Mouse (Mus musculus) embryo, embryonic 10 days (tissue): ENCODE results near the gene Rapgef4.
"Not testable (repeated sequence)": the region's sequence is repeated elsewhere in the genome, so short reads cannot be mapped to it uniquely, and the experiment has no call there.

Experiments
- DNase-seq: peaks from one replicate; pipeline ENCODE4 v3.0.0-alpha.2; 2015; ENCODE audit warnings: low spot score

Gene Rapgef4

GRCm38 (mm10) chr2:72029081-72029480, 48.0 kb downstream of the Rapgef4 start:
- no peak for DNase-seq

GRCm38 (mm10) chr2:72029586-72030144, 48.6 kb downstream of the Rapgef4 start:
- no peak for DNase-seq

- DNase-seq = no peak
These were observed 50.7 kb downstream of the Rapgef4 start for GRCm38 (mm10) chr2:72031717-72032116.

GRCm38 (mm10) chr2:72035616-72036015, 54.6 kb downstream of the Rapgef4 start:
- DNase-seq = peak; percentile 24

GRCm38 (mm10) chr2:72037357-72037756, 56.3 kb downstream of the Rapgef4 start:
- DNase-seq = no peak

- DNase-seq = peak; percentile 89
These were observed 57.2 kb downstream of the Rapgef4 start for GRCm38 (mm10) chr2:72038235-72038634.

- peak; percentile 18 for DNase-seq
These were observed 57.7 kb downstream of the Rapgef4 start for GRCm38 (mm10) chr2:72038651-72039251.

- DNase-seq = peak; percentile 33
These were observed 58.5 kb downstream of the Rapgef4 start for GRCm38 (mm10) chr2:72039522-72040045.

GRCm38 (mm10) chr2:72041087-72041486, 60.0 kb downstream of the Rapgef4 start:
- no peak for DNase-seq

GRCm38 (mm10) chr2:72042093-72042492, 61.1 kb downstream of the Rapgef4 start:
- no peak for DNase-seq

- DNase-seq = peak; percentile 56
These were observed 63.2 kb downstream of the Rapgef4 start for GRCm38 (mm10) chr2:72044191-72044590.

- DNase-seq = no peak
These were observed 64.0 kb downstream of the Rapgef4 start for GRCm38 (mm10) chr2:72045024-72045423.

GRCm38 (mm10) chr2:72045659-72046058, 64.6 kb downstream of the Rapgef4 start:
- DNase-seq = no peak

GRCm38 (mm10) chr2:72050451-72050850, 69.4 kb downstream of the Rapgef4 start:
- no peak for DNase-seq

- DNase-seq = no peak
These were observed 73.2 kb downstream of the Rapgef4 start for GRCm38 (mm10) chr2:72054280-72054679.

GRCm38 (mm10) chr2:72054736-72055135, 73.7 kb downstream of the Rapgef4 start:
- no peak for DNase-seq

GRCm38 (mm10) chr2:72055476-72055875, 74.4 kb downstream of the Rapgef4 start:
- no peak for DNase-seq

GRCm38 (mm10) chr2:72056081-72056874, 75.2 kb downstream of the Rapgef4 start:
- DNase-seq = peak; percentile 39

- DNase-seq = peak; percentile 82
These were observed 81.9 kb downstream of the Rapgef4 start for GRCm38 (mm10) chr2:72062931-72063330.

GRCm38 (mm10) chr2:72068505-72068904, 87.5 kb downstream of the Rapgef4 start:
- no peak for DNase-seq

GRCm38 (mm10) chr2:72070086-72070485, 89.0 kb downstream of the Rapgef4 start:
- no peak for DNase-seq

- DNase-seq = not testable (repeated sequence)
These were observed 92.1 kb downstream of the Rapgef4 start for GRCm38 (mm10) chr2:72073121-72073520.

- no peak for DNase-seq
These were observed 94.0 kb downstream of the Rapgef4 start for GRCm38 (mm10) chr2:72074999-72075561.
